In genomic region chr2:135707305-135707704, GRCm38 (mm10) we compare ENCODE assay signal across 28 mouse cellular contexts. TPM values are rescaled to one million over a fixed set of nuclear protein-coding genes. Genes with fewer than 3 reads are reported as not detected.
"Had no signal": no experiment of that assay in that cellular context is flagged by ENCODE, and none has a peak within 500 bp of the region (broad histone marks: within the 10 kb centered on the region; RNA-seq: fewer than 3 reads in every experiment).

No protein-coding gene starts in this region.

- H3K27me3 ChIP-seq: embryonic facial prominence, embryonic 12.5 days; embryonic facial prominence, embryonic 13.5 days; embryonic facial prominence, embryonic 15.5 days; forebrain, embryonic 12.5 days; forebrain, embryonic 13.5 days; forebrain, embryonic 15.5 days had no signal

- H3K4me2 ChIP-seq: embryonic facial prominence, embryonic 12.5 days; embryonic facial prominence, embryonic 13.5 days; embryonic facial prominence, embryonic 15.5 days; forebrain, embryonic 12.5 days; forebrain, embryonic 13.5 days; forebrain, embryonic 15.5 days had no signal

- H3K4me3 ChIP-seq: embryonic facial prominence, embryonic 10.5 days; embryonic facial prominence, embryonic 12.5 days; embryonic facial prominence, embryonic 13.5 days; embryonic facial prominence, embryonic 15.5 days; erythroblast, embryonic 14.5 days; forebrain, embryonic 10.5 days; forebrain, embryonic 12.5 days; forebrain, embryonic 13.5 days; forebrain, embryonic 15.5 days; gastrocnemius, adult 2 months; heart, adult 2 months had no signal

- H3K36me3 ChIP-seq: embryonic facial prominence, embryonic 10.5 days; embryonic facial prominence, embryonic 12.5 days; embryonic facial prominence, embryonic 13.5 days; embryonic facial prominence, embryonic 15.5 days; forebrain, embryonic 12.5 days; forebrain, embryonic 15.5 days had no signal

- H3K9me3 ChIP-seq: embryonic facial prominence, embryonic 10.5 days; embryonic facial prominence, embryonic 12.5 days; embryonic facial prominence, embryonic 13.5 days; embryonic facial prominence, embryonic 15.5 days; forebrain, embryonic 10.5 days; forebrain, embryonic 12.5 days; forebrain, embryonic 13.5 days; forebrain, embryonic 15.5 days had no signal

- DNase-seq: cerebellum, adult 2 months; cerebellum, adult 8-10 months; cerebellum, adult 9-10 months; cerebellum, adult 9-11 months; cerebellum, postnatal 10 days; cerebellum, postnatal 14 days; cerebellum, postnatal 25 days; cerebellum, postnatal 36 days; embryo, embryonic 11 days; forebrain, postnatal 0 days; gastrocnemius, adult 2 months; gastrocnemius, postnatal 10 days; gastrocnemius, postnatal 14 days; gastrocnemius, postnatal 25 days; gastrocnemius, postnatal 36 days; heart, adult 18-20 months; heart, adult 2 months had no signal

- H3K9ac ChIP-seq: embryonic facial prominence, embryonic 12.5 days; embryonic facial prominence, embryonic 13.5 days; embryonic facial prominence, embryonic 15.5 days; forebrain, embryonic 12.5 days; forebrain, embryonic 13.5 days; forebrain, embryonic 15.5 days; forebrain, postnatal 0 days had no signal

- H3K27ac ChIP-seq: embryonic facial prominence, embryonic 10.5 days; embryonic facial prominence, embryonic 12.5 days; embryonic facial prominence, embryonic 13.5 days; embryonic facial prominence, embryonic 15.5 days; forebrain, embryonic 10.5 days; forebrain, embryonic 12.5 days; forebrain, embryonic 13.5 days; forebrain, embryonic 15.5 days; heart, adult 2 months had no signal

- ATAC-seq: forebrain, embryonic 13.5 days; forebrain, embryonic 14.5 days; forebrain, embryonic 15.5 days; forebrain, embryonic 16.5 days; forebrain, postnatal 0 days had no signal

RNA-seq across cellular contexts. Expression of gene Plcb4, which starts 48.5 kb away (rescaled TPM):
- polyA plus RNA-seq: erythroblast, embryonic 14.5 days had no signal
